ENCODE assay signal across 23 mouse cellular contexts in the genomic region with DNA sequence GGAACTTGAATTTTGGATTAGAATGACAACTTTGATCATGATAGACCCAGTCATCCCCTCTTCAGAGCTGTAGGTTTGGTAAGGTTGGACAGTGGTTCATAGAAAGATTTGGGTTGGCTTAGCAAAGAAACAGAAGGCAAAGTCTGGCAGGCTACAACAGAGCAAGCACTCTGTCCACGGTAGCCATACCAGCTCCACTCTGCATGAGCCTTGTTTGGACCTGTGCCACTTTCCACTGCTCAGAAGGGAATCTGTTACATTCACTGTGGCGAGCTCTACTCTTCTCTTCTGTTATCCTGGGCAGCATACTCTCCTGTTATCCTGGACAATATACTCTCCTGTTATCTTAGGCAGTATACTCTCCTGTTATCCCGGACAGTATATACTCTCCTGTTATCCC. TPM values are rescaled to one million over a fixed set of nuclear protein-coding genes. Genes with fewer than 3 reads are reported as not detected.
DNase-seq lines count a peak whose midpoint lies in the region; ATAC-seq and TF ChIP-seq lines count a peak whose summit lies in the region.
"Had no signal": no experiment of that assay in that cellular context is flagged by ENCODE, and none has a peak within 500 bp of the region (broad histone marks: within the 10 kb centered on the region; RNA-seq: fewer than 3 reads in every experiment).

No protein-coding gene starts in this region.

- no peak overlapping the region for H3K4me3 ChIP-seq in hindbrain, postnatal 0 days (ENCODE audit: low read length)
- no peak overlapping the region for H3K4me3 ChIP-seq in hindbrain, embryonic 13.5 days
- H3K4me3 ChIP-seq: hindbrain, embryonic 10.5 days; megakaryocyte, embryonic 14.5 days; midbrain, embryonic 15.5 days; myocyte had no signal

- no peak overlapping the region for H3K27ac ChIP-seq in hindbrain, postnatal 0 days
- no peak overlapping the region for H3K27ac ChIP-seq in hindbrain, embryonic 13.5 days
- H3K27ac ChIP-seq: hindbrain, embryonic 10.5 days; midbrain, embryonic 15.5 days had no signal

- no peaks in the 10 kb centered on the region for H3K9me3 ChIP-seq in hindbrain, postnatal 0 days (ENCODE audit: low read length)
- no peaks in the 10 kb centered on the region for H3K9me3 ChIP-seq in hindbrain, embryonic 13.5 days
- H3K9me3 ChIP-seq: G1E; hindbrain, embryonic 10.5 days; megakaryocyte, embryonic 14.5 days; midbrain, embryonic 15.5 days had no signal

- no peak for TF ChIP-seq CTCF in hindbrain, postnatal 0 days (IDR thresholded peaks at IDR 0.05; ENCODE audit: low read depth)

- WGBS in hindbrain, postnatal 0 days, result 53% methylated on average over 3 of the region's 3 CpGs
- whole genome bisulfite sequencing in hindbrain, embryonic 13.5 days, result 87% methylated on average over 3 of the region's 3 CpGs

- DNase-seq in gastrocnemius, adult 18-20 months (ENCODE audit: low spot score), result peak; percentile 23
- no peak for DNase-seq in gastrocnemius, postnatal 36 days
- DNase-seq in hindbrain, postnatal 0 days (ENCODE audit: low spot score), result peak; percentile 43
- DNase-seq in cerebellum, adult 8-10 months, result peak; percentile 62
- DNase-seq in kidney, adult 18-20 months, result no peak
- no peak for DNase-seq in kidney, postnatal 36 days
- DNase-seq: embryo, embryonic 11 days; gastrocnemius, postnatal 10 days; kidney, adult 8-10 months; kidney, postnatal 14 days; lung, adult 18-20 months; right cerebral cortex, postnatal 14 days; spleen, adult 18-20 months; thymus, postnatal 25 days had no signal

- no peak overlapping the region for H3K9ac ChIP-seq in hindbrain, postnatal 0 days (replicated peaks; ENCODE audit: low read length)
- H3K9ac ChIP-seq in hindbrain, embryonic 13.5 days, result no peak overlapping the region
- H3K9ac ChIP-seq: midbrain, embryonic 15.5 days had no signal

- H3K4me1 ChIP-seq in hindbrain, postnatal 0 days (ENCODE audit: insufficient read depth, low read length), result no peaks in the 10 kb centered on the region
- H3K4me1 ChIP-seq in hindbrain, embryonic 13.5 days (replicated peaks), result peaks cover 10% of the 10 kb centered on the region; the same call in 1 of the 2 replicates
- H3K4me1 ChIP-seq: hindbrain, embryonic 10.5 days; midbrain, embryonic 15.5 days had no signal

- no peak overlapping the region for H3K4me2 ChIP-seq in hindbrain, postnatal 0 days (ENCODE audit: low read depth, low read length)
- H3K4me2 ChIP-seq in hindbrain, embryonic 13.5 days, result no peak overlapping the region
- H3K4me2 ChIP-seq: heart, embryonic 11.5 days; liver, embryonic 11.5 days; midbrain, embryonic 15.5 days had no signal

- ATAC-seq in hindbrain, postnatal 0 days, result no peak
- no peak for ATAC-seq in hindbrain, embryonic 13.5 days (ENCODE audit: low FRiP score)
- no peak for ATAC-seq in megakaryocyte-erythroid progenitor cell, adult 5-6 weeks (replicated peaks; ENCODE audit: low FRiP score, low TSS enrichment, poor library complexity, severe bottlenecking)
- ATAC-seq: midbrain, embryonic 15.5 days had no signal

- intact Hi-C loops in gastrocnemius, postnatal 36 days (cut with DNase I), result no loop called here

- peaks cover 10% of the 10 kb centered on the region; the same call in 1 of the 2 replicates for H3K36me3 ChIP-seq in hindbrain, postnatal 0 days (ENCODE audit: insufficient read depth, low read length)
- peaks cover 27% of the 10 kb centered on the region for H3K36me3 ChIP-seq in hindbrain, embryonic 13.5 days

- H3K27me3 ChIP-seq in hindbrain, postnatal 0 days (ENCODE audit: insufficient read depth, low read length), result no peaks in the 10 kb centered on the region
- no peaks in the 10 kb centered on the region for H3K27me3 ChIP-seq in hindbrain, embryonic 13.5 days
- H3K27me3 ChIP-seq: megakaryocyte, embryonic 14.5 days; midbrain, embryonic 15.5 days had no signal

RNA-seq across cellular contexts. Expression of gene Tti1, which starts 29.4 kb away (rescaled TPM):
- total RNA-seq in gastrocnemius, adult 18-20 months (2021), result 10 to 100 TPM; 19.3 to 25.4 TPM
- total RNA-seq in gastrocnemius, postnatal 36 days (2021), result 10 to 100 TPM; 14.5 to 18.3 TPM
- 18.2 and 19.4 TPM in 2 replicates for total RNA-seq in hindbrain, postnatal 0 days (2014; rRNA removed)
- 9.5 and 10.3 TPM in 2 replicates for polyA plus RNA-seq in hindbrain, postnatal 0 days (2015; fragmentation: Nextera tagmentation; extraction: Ambion mirVana)
- polyA plus RNA-seq in hindbrain, embryonic 13.5 days (2015; fragmentation: Nextera tagmentation; extraction: Ambion mirVana), result 17.7 and 18.5 TPM in 2 replicates
- total RNA-seq in megakaryocyte-erythroid progenitor cell, adult 5-6 weeks (2014; fragmentation: Nextera tagmentation), result 22.0 and 28.8 TPM in 2 replicates
- total RNA-seq in megakaryocyte-erythroid progenitor cell, adult 5-6 weeks (2017), result 24.7 and 27.7 TPM in 2 replicates

RNA-seq across cellular contexts. Expression of gene Rprd1b, which starts 29.5 kb away (rescaled TPM):
- 10 to 100 TPM; 23.2 to 29.3 TPM for total RNA-seq in gastrocnemius, adult 18-20 months (2021)
- 10 to 100 TPM; 20.8 to 23.9 TPM for total RNA-seq in gastrocnemius, postnatal 36 days (2021)
- total RNA-seq in hindbrain, postnatal 0 days (2014; rRNA removed), result 26.3 and 31.3 TPM in 2 replicates
- polyA plus RNA-seq in hindbrain, postnatal 0 days (2015; fragmentation: Nextera tagmentation; extraction: Ambion mirVana), result 19.8 and 20.4 TPM in 2 replicates
- 37.3 and 39.8 TPM in 2 replicates for polyA plus RNA-seq in hindbrain, embryonic 13.5 days (2015; fragmentation: Nextera tagmentation; extraction: Ambion mirVana)
- 41.1 and 48.7 TPM in 2 replicates for total RNA-seq in megakaryocyte-erythroid progenitor cell, adult 5-6 weeks (2014; fragmentation: Nextera tagmentation)
- total RNA-seq in megakaryocyte-erythroid progenitor cell, adult 5-6 weeks (2017), result 21.6 and 27.9 TPM in 2 replicates

Comparison
In these comparisons a context has a peak if more than half of its experiments do, and no peak if none do; other contexts are left out.
1. DNase-seq: peak in gastrocnemius, adult 18-20 months (single experiment), hindbrain, postnatal 0 days (single experiment) and cerebellum, adult 8-10 months (single experiment); none in gastrocnemius, postnatal 36 days (0 of 2), kidney, adult 18-20 months (single experiment) and kidney, postnatal 36 days (0 of 2).